Mouse (Mus musculus): ENCODE measurements around the gene Hypk. TPM values are rescaled to one million over a fixed set of nuclear protein-coding genes. Genes with fewer than 3 reads are reported as not detected.

Hypk gene
- total RNA-seq (2021), result 10 to 100 TPM; 11.5 to 23.6 TPM
- long read RNA-seq, experiment 1, transcript Hypk-204 (4 exons, 961 nt), result major isoform, 315 of 316 reads
- long read RNA-seq, experiment 1, partial matches to known transcripts, result 0 of 316 reads
- long read RNA-seq, experiment 1, other reads (novel, unspliced or antisense), result 0 of 316 reads
- long read RNA-seq, experiment 2, transcript Hypk-204 (4 exons, 961 nt), result major isoform, 340 of 413 reads
- long read RNA-seq, experiment 2, partial matches to known transcripts, result 69 of 413 reads
- long read RNA-seq, experiment 2, other reads (novel, unspliced or antisense), result 2 of 413 reads

GRCm38 (mm10) chr2:121452990-121453389, at the start of gene Hypk:
Gene Hypk, plus strand, starts transcription at chr2:121453290.
- intact Hi-C loops (cut with DNase I), result no loop called here
- DNase-seq, result no peak

GRCm38 (mm10) chr2:121403296-121403695, 49.8 kb upstream of the Hypk start:
- intact Hi-C loops (cut with DNase I), result loop anchor here (10.0 kb wide), 1 partner anchor 218 kb away; no protein-coding TSS in a partner anchor
- no peak for DNase-seq

- DNase-seq, result peak in 1 of 2 experiments; percentile 6
- intact Hi-C loops (cut with DNase I), result loop anchor here (10.0 kb wide), 1 partner anchor 223 kb away; no protein-coding TSS in a partner anchor
Measured at GRCm38 (mm10) chr2:121408160-121408559, 44.9 kb upstream of the Hypk start.

GRCm38 (mm10) chr2:121412843-121413386, 40.2 kb upstream of the Hypk start:
- no peak for DNase-seq

GRCm38 (mm10) chr2:121413387-121414042, 39.6 kb upstream of the Hypk start, which contains the start of the genes Pdia3 and Catsper2:
Gene Pdia3, plus strand, starts transcription at chr2:121413775.
Gene Catsper2, minus strand, starts transcription at chr2:121413792.
- DNase-seq, result peak; percentile 91 to 95
- intact Hi-C loops (cut with DNase I), result loop anchor here (1.0 to 2.0 kb wide), 2 partner anchors 35 to 59 kb away; partner anchors contain the start of gene Serf2

More at GRCm38 (mm10) chr2:121412843-121413386, 40.2 kb upstream of the Hypk start:
- intact Hi-C loops (cut with DNase I), result loop anchor here (1.0 kb wide), 1 partner anchor 59 kb away; no protein-coding TSS in a partner anchor

- no peak for DNase-seq
- intact Hi-C loops (cut with DNase I), result loop anchor here (2.0 kb wide), 1 partner anchor 35 kb away; the partner anchor contains the start of gene Serf2
Measured at GRCm38 (mm10) chr2:121414139-121414685, 38.9 kb upstream of the Hypk start.

GRCm38 (mm10) chr2:121415103-121415502, 38.0 kb upstream of the Hypk start:
- intact Hi-C loops (cut with DNase I), result loop anchor here (2.0 kb wide), 1 partner anchor 34 kb away; the partner anchor contains the start of gene Serf2
- DNase-seq, result no peak

GRCm38 (mm10) chr2:121415591-121415990, 37.5 kb upstream of the Hypk start:
- intact Hi-C loops (cut with DNase I), result loop anchor here (2.0 kb wide), 1 partner anchor 33 kb away; the partner anchor contains the start of gene Serf2
- no peak for DNase-seq

GRCm38 (mm10) chr2:121416356-121416755, 36.7 kb upstream of the Hypk start:
- intact Hi-C loops (cut with DNase I), result no loop called here
- DNase-seq, result no peak

- intact Hi-C loops (cut with DNase I), result no loop called here
- DNase-seq, result no peak
Measured at GRCm38 (mm10) chr2:121418476-121418875, 34.6 kb upstream of the Hypk start.

- intact Hi-C loops (cut with DNase I), result no loop called here
- DNase-seq, result no peak
Measured at GRCm38 (mm10) chr2:121423166-121423565, 29.9 kb upstream of the Hypk start.

- DNase-seq, result no peak
- intact Hi-C loops (cut with DNase I), result no loop called here
Measured at GRCm38 (mm10) chr2:121425890-121426289, 27.2 kb upstream of the Hypk start.

- intact Hi-C loops (cut with DNase I), result no loop called here
Measured at GRCm38 (mm10) chr2:121434854-121435253, 18.2 kb upstream of the Hypk start.

GRCm38 (mm10) chr2:121439746-121440145, 13.3 kb upstream of the Hypk start:
- DNase-seq, result no peak
- intact Hi-C loops (cut with DNase I), result no loop called here

More at GRCm38 (mm10) chr2:121434854-121435253, 18.2 kb upstream of the Hypk start:
- DNase-seq, result no peak

GRCm38 (mm10) chr2:121440834-121441605, 12.1 kb upstream of the Hypk start:
- DNase-seq, result no peak
- intact Hi-C loops (cut with DNase I), result no loop called here

- intact Hi-C loops (cut with DNase I), result no loop called here
- DNase-seq, result no peak
Measured at GRCm38 (mm10) chr2:121441800-121442199, 11.3 kb upstream of the Hypk start.

- peak in 1 of 2 experiments; percentile 49 for DNase-seq
- intact Hi-C loops (cut with DNase I), result no loop called here
Measured at GRCm38 (mm10) chr2:121442259-121443067, 10.6 kb upstream of the Hypk start.

- intact Hi-C loops (cut with DNase I), result no loop called here
- no peak for DNase-seq
Measured at GRCm38 (mm10) chr2:121443068-121443349, 10.1 kb upstream of the Hypk start.

GRCm38 (mm10) chr2:121444178-121444577, 8.9 kb upstream of the Hypk start, which contains the start of gene Ell3:
Gene Ell3, minus strand, starts transcription at chr2:121444278.
- DNase-seq, result no peak
- intact Hi-C loops (cut with DNase I), result no loop called here

Data from gastrocnemius, postnatal 36 days (tissue).